Mouse (Mus musculus): ENCODE results near the gene Osbpl6.

DNA sequence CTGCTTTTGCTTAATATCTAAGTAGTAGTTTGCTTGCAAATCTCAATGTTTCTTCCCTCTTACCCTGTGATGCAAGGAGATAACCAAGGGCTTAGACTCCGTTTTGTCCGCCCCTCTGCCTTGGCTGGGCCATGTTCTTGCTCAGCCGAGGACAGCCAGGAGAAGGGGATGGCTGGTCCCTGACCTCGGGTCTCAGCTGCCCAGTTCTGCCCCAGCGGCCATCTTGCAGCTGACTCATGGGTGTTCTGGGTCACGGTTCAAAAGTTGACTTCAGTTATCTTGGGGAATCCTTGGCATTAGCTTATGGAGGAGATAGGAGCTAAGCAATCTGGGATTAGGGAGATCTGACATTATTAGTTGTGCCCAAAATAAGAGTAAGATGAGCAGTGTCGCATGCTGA is 142.5 kb downstream of the Osbpl6 start:
- TF ChIP-seq KAT2A (conservative IDR thresholded peaks at IDR 0.05; ENCODE audit: low read depth, low read length) (no peak), CTCF (IDR thresholded peaks at IDR 0.05 in 2 of 3, conservative IDR thresholded peaks at IDR 0.05 in 1 of 3; ENCODE audit: control insufficient read depth in 1 of 3, insufficient read depth in 1 of 3, low read depth in 2 of 3, low read length in 3 of 3, poor library complexity in 1 of 3, severe bottlenecking in 1 of 3) (no peak), POLR2A (IDR thresholded peaks at IDR 0.05; ENCODE audit: control insufficient read depth in 1 of 2, insufficient read depth in 1 of 2, low read depth in 1 of 2, low read length in 2 of 2, poor library complexity in 1 of 2) (no peak), TCF12 (IDR thresholded peaks at IDR 0.05; ENCODE audit: low read depth, low read length) (no peak), POLR2AphosphoS2 (IDR thresholded peaks at IDR 0.05; ENCODE audit: low read length) (no peak), MAFK (IDR thresholded peaks at IDR 0.05; ENCODE audit: borderline replicate concordance, low read depth, low read length) (no peak), MYC (IDR thresholded peaks at IDR 0.05; ENCODE audit: low read depth, low read length) (no peak), NELFE (IDR thresholded peaks at IDR 0.05; ENCODE audit: low read depth, low read length) (no peak), EP300 (IDR thresholded peaks at IDR 0.05; ENCODE audit: low read depth in 1 of 2, low read length in 2 of 2) (no peak), NRF1 (IDR thresholded peaks at IDR 0.05; ENCODE audit: insufficient read depth, low read depth, low read length, poor library complexity, severe bottlenecking) (no peak), USF1 (IDR thresholded peaks at IDR 0.05; ENCODE audit: low read depth, low read length) (no peak)

Data from MEL (cell line).